Mouse (Mus musculus): ENCODE results near the gene Zfp112. TPM values are rescaled to one million over a fixed set of nuclear protein-coding genes. Genes with fewer than 3 reads are reported as not detected.

Gene Zfp112
- polyA plus RNA-seq, 1 experiment from 2014 or later: 6.3 TPM

DNA sequence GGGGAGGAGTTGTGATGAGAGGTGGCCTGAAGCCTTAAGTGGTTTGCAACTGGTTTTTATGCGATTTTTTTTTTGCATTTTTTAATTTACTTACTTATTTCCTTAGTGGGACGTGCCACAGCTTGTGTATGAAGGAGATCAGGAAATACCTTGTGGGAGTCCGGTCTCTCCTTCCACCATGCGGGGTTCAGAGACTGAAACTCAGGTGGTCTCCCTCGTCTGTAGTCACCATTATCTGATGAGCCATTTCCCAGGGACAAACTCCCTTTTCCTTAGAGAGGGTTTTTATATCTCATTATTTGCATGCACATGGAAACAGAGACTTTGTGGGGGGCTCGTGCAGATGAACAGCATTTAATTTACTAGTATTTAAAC, 63.2 kb downstream of the Zfp112 start:
- ATAC-seq (ENCODE audit: low FRiP score, low TSS enrichment): peak; percentile 24
- Histone ChIP-seq H3K4me3 (ENCODE audit: low read length) (peak overlapping the region; percentile 71), H3K27ac (ENCODE audit: low read length) (peak overlapping the region; percentile 76; the same call in 1 of the 2 replicates), H3K9me3 (ENCODE audit: low read length) (peaks cover 3% of the 10 kb centered on the region; the same call in 1 of the 2 replicates), H3K27me3 (ENCODE audit: insufficient read depth, low read length) (no peaks in the 10 kb centered on the region), H3K4me2 (replicated peaks; ENCODE audit: low read depth, low read length) (peak overlapping the region; percentile 54), H3K9ac (replicated peaks; ENCODE audit: low read length) (peak overlapping the region; percentile 79), H3K4me1 (ENCODE audit: insufficient read depth, low read length) (no peaks in the 10 kb centered on the region; the same call in 1 of the 2 replicates), H3K36me3 (ENCODE audit: insufficient read depth, low read length) (no peaks in the 10 kb centered on the region)
- WGBS: 54% methylated on average over 6 of the region's 6 CpGs

Other genes starting within 250 kb of the Zfp112 start
- gene Vmn1r177, start 245.9 kb upstream of the Zfp112 start, polyA plus RNA-seq (2015; fragmentation: Nextera tagmentation; extraction: Ambion mirVana): not detected in 2 replicates
- not detected in 2 replicates for gene Vmn1r178, start 220.3 kb upstream of the Zfp112 start, polyA plus RNA-seq (2015; fragmentation: Nextera tagmentation; extraction: Ambion mirVana)
- gene Vmn1r179, start 185.3 kb upstream of the Zfp112 start, polyA plus RNA-seq (2015; fragmentation: Nextera tagmentation; extraction: Ambion mirVana): not detected in 2 replicates
- gene Vmn1r180, start 161.7 kb upstream of the Zfp112 start, polyA plus RNA-seq (2015; fragmentation: Nextera tagmentation; extraction: Ambion mirVana): not detected in 2 replicates
- not detected in 2 replicates for gene Vmn1r181, start 137.7 kb upstream of the Zfp112 start, polyA plus RNA-seq (2015; fragmentation: Nextera tagmentation; extraction: Ambion mirVana)
- gene V1rd19, start 110.6 kb upstream of the Zfp112 start, polyA plus RNA-seq (2015; fragmentation: Nextera tagmentation; extraction: Ambion mirVana): not detected in 2 replicates
- not detected in 2 replicates for gene Vmn1r183, start 59.1 kb upstream of the Zfp112 start, polyA plus RNA-seq (2015; fragmentation: Nextera tagmentation; extraction: Ambion mirVana)
- gene Zfp180, start 30.4 kb upstream of the Zfp112 start, polyA plus RNA-seq (2015; fragmentation: Nextera tagmentation; extraction: Ambion mirVana): 24.6 and 25.0 TPM in 2 replicates
- 19.0 and 19.3 TPM in 2 replicates for gene Zfp235, start 21.9 kb downstream of the Zfp112 start, polyA plus RNA-seq (2015; fragmentation: Nextera tagmentation; extraction: Ambion mirVana)
- 6.1 and 6.9 TPM in 2 replicates for gene Zfp114, start 62.7 kb downstream of the Zfp112 start, polyA plus RNA-seq (2015; fragmentation: Nextera tagmentation; extraction: Ambion mirVana)
- gene Zfp111, start 99.1 kb downstream of the Zfp112 start, polyA plus RNA-seq (2015; fragmentation: Nextera tagmentation; extraction: Ambion mirVana): 11.8 and 13.1 TPM in 2 replicates
- gene Zfp109, start 125.2 kb downstream of the Zfp112 start, polyA plus RNA-seq (2015; fragmentation: Nextera tagmentation; extraction: Ambion mirVana): 6.3 and 6.9 TPM in 2 replicates
- gene Zfp108, start 142.5 kb downstream of the Zfp112 start, polyA plus RNA-seq (2015; fragmentation: Nextera tagmentation; extraction: Ambion mirVana): 4.4 and 4.9 TPM in 2 replicates
- 12.1 and 14.1 TPM in 2 replicates for gene Zfp93, start 158.1 kb downstream of the Zfp112 start, polyA plus RNA-seq (2015; fragmentation: Nextera tagmentation; extraction: Ambion mirVana)
- 43.5 and 44.0 TPM in 2 replicates for gene Zfp61, start 188.9 kb downstream of the Zfp112 start, polyA plus RNA-seq (2015; fragmentation: Nextera tagmentation; extraction: Ambion mirVana)
- 12.8 and 13.9 TPM in 2 replicates for gene Zfp94, start 204.4 kb downstream of the Zfp112 start, polyA plus RNA-seq (2015; fragmentation: Nextera tagmentation; extraction: Ambion mirVana)
- gene Tescl, start 221.6 kb downstream of the Zfp112 start, polyA plus RNA-seq (2015; fragmentation: Nextera tagmentation; extraction: Ambion mirVana): 0.19 and 0.42 TPM in 2 replicates
- not detected in 2 replicates for gene Lypd5, start 236.9 kb downstream of the Zfp112 start, polyA plus RNA-seq (2015; fragmentation: Nextera tagmentation; extraction: Ambion mirVana)

Data from kidney, embryonic 16.5 days (tissue).